Mouse (Mus musculus): ENCODE data around the gene Pdzrn4. TPM values are rescaled to one million over a fixed set of nuclear protein-coding genes. Genes with fewer than 3 reads are reported as not detected.

Gene Pdzrn4
- total and polyA plus RNA-seq, 3 experiments = not detected

DNA sequence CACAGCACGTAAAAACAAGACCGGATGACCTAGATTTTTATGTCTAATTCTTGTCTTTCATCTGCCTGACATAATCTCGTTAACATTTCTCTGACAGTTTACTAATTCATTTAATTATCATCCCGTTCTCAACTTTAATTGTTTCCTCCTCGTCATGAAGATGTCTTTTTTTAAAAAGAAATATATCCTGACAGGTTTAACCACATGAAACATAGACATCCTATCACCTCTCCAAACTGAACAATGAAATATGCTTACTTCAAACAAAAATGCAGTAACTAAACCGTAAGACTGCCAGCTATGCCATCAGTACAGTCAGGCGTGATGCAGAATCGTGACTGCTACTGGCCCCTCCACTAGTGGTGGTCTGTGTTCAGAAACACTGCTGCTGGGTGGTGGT lies 362.3 kb downstream of the Pdzrn4 start:
- TF ChIP-seq MAFK (IDR thresholded peaks at IDR 0.05; ENCODE audit: borderline replicate concordance, low read depth, low read length) (no peak), UBTF (IDR thresholded peaks at IDR 0.05; ENCODE audit: borderline replicate concordance, insufficient read depth, low read depth, low read length) (no peak), NRF1 (IDR thresholded peaks at IDR 0.05; ENCODE audit: insufficient read depth, low read depth, low read length, poor library complexity, severe bottlenecking) (no peak), RCOR1 (IDR thresholded peaks at IDR 0.05; ENCODE audit: low read depth, low read length) (no peak), ELF1 (IDR thresholded peaks at IDR 0.05; ENCODE audit: low read depth, low read length) (no peak), TAL1 (IDR thresholded peaks at IDR 0.05; ENCODE audit: low read length) (no peak), JUND (IDR thresholded peaks at IDR 0.05; ENCODE audit: low read depth, low read length) (no peak), MYB (IDR thresholded peaks at IDR 0.05; ENCODE audit: low read depth, low read length) (no peak), ETS1 (IDR thresholded peaks at IDR 0.05; ENCODE audit: low read depth, low read length) (no peak), ZC3H11A (IDR thresholded peaks at IDR 0.05; ENCODE audit: low read depth, low read length) (no peak), CHD2 (IDR thresholded peaks at IDR 0.05; ENCODE audit: low read length) (no peak), USF2 (IDR thresholded peaks at IDR 0.05; ENCODE audit: borderline replicate concordance in 1 of 2, insufficient read depth in 1 of 2, low read depth in 1 of 2, low read length in 2 of 2) (no peak), KAT2A (conservative IDR thresholded peaks at IDR 0.05; ENCODE audit: low read depth, low read length) (no peak), CHD1 (IDR thresholded peaks at IDR 0.05; ENCODE audit: low read depth, low read length) (no peak), POLR2AphosphoS2 (IDR thresholded peaks at IDR 0.05; ENCODE audit: low read length) (no peak), POLR2AphosphoS5 (IDR thresholded peaks at IDR 0.05; ENCODE audit: borderline replicate concordance, low read depth, low read length) (no peak), SIN3A (IDR thresholded peaks at IDR 0.05; ENCODE audit: low read length) (no peak)

DNA sequence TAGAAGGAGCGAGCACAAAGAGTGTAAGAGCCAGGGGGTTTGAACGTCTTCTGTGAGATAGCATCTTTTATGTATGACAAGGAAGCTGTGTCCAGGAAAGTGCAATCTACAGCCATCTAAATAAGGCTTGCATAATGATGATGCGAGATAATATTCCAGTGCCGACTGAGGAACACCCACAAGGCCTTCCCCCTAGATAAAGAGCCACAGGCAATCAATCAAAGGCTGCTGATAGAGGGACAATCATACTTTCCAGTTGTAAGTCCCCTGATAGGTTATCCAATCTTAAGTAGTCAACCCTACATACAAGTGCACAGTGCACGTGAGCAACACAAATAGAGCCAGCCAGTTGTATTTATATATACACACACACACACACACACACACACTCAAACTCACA lies 366.6 kb downstream of the Pdzrn4 start:
- Histone ChIP-seq H3K27ac (ENCODE audit: control insufficient read depth, low read depth, low read length) (no peak overlapping the region), H3K4me3 (ENCODE audit: control insufficient read depth in 1 of 2, insufficient read depth in 1 of 2, low read depth in 2 of 2, low read length in 2 of 2) (no peak overlapping the region), H3K9me3 (replicated peaks; ENCODE audit: insufficient read depth, low read length) (no peaks in the 10 kb centered on the region), H3K9ac (ENCODE audit: control insufficient read depth, low read depth, low read length, poor library complexity, severe bottlenecking) (no peak overlapping the region), H3K27me3 (ENCODE audit: control insufficient read depth in 1 of 2, insufficient read depth in 2 of 2, low read length in 2 of 2) (no peaks in the 10 kb centered on the region), H3K79me2 (ENCODE audit: control insufficient read depth, insufficient read depth, low read length, poor library complexity) (no peaks in the 10 kb centered on the region), H3K4me1 (ENCODE audit: control insufficient read depth in 1 of 2, insufficient read depth in 2 of 2, low read length in 2 of 2) (no peaks in the 10 kb centered on the region), H3K36me3 (ENCODE audit: control insufficient read depth in 1 of 2, insufficient read depth in 2 of 2, low read length in 2 of 2) (no peaks in the 10 kb centered on the region)
- no peak for TF ChIP-seq MAFK (IDR thresholded peaks at IDR 0.05; ENCODE audit: borderline replicate concordance, low read depth, low read length)
- no peak for TF ChIP-seq E2F4 (IDR thresholded peaks at IDR 0.05; ENCODE audit: borderline replicate concordance, low read depth, low read length)
- no peak for TF ChIP-seq MYB (IDR thresholded peaks at IDR 0.05; ENCODE audit: low read depth, low read length)
- no peak for TF ChIP-seq ELF1 (IDR thresholded peaks at IDR 0.05; ENCODE audit: low read depth, low read length)
- no peak for TF ChIP-seq NELFE (IDR thresholded peaks at IDR 0.05; ENCODE audit: low read depth, low read length)
- no peak for TF ChIP-seq ETS1 (IDR thresholded peaks at IDR 0.05; ENCODE audit: low read depth, low read length)
- TF ChIP-seq NRF1 (IDR thresholded peaks at IDR 0.05; ENCODE audit: insufficient read depth, low read depth, low read length, poor library complexity, severe bottlenecking) = no peak
- TF ChIP-seq POLR2A (IDR thresholded peaks at IDR 0.05; ENCODE audit: control insufficient read depth in 1 of 2, insufficient read depth in 1 of 2, low read depth in 1 of 2, low read length in 2 of 2, poor library complexity in 1 of 2) = no peak
- no peak for TF ChIP-seq MYC (IDR thresholded peaks at IDR 0.05; ENCODE audit: low read depth, low read length)
- no peak for TF ChIP-seq ZKSCAN1 (IDR thresholded peaks at IDR 0.05; ENCODE audit: low read depth, low read length)
- TF ChIP-seq TAL1 (IDR thresholded peaks at IDR 0.05; ENCODE audit: low read length) = no peak
- no peak for TF ChIP-seq SIN3A (IDR thresholded peaks at IDR 0.05; ENCODE audit: low read length)
- DNase-seq (ENCODE audit: low read depth, low spot score) = no peak

More for the DNA sequence above, 362.3 kb downstream of the Pdzrn4 start:
- Histone ChIP-seq H3K79me2 (ENCODE audit: control insufficient read depth, insufficient read depth, low read length, poor library complexity) (no peaks in the 10 kb centered on the region), H3K4me3 (ENCODE audit: control insufficient read depth in 1 of 2, insufficient read depth in 1 of 2, low read depth in 2 of 2, low read length in 2 of 2) (no peak overlapping the region), H3K9ac (ENCODE audit: control insufficient read depth, low read depth, low read length, poor library complexity, severe bottlenecking) (no peak overlapping the region), H3K27ac (ENCODE audit: control insufficient read depth, low read depth, low read length) (no peak overlapping the region), H3K27me3 (ENCODE audit: control insufficient read depth in 1 of 2, insufficient read depth in 2 of 2, low read length in 2 of 2) (no peaks in the 10 kb centered on the region), H3K9me3 (replicated peaks; ENCODE audit: insufficient read depth, low read length) (no peaks in the 10 kb centered on the region), H3K36me3 (ENCODE audit: control insufficient read depth in 1 of 2, insufficient read depth in 2 of 2, low read length in 2 of 2) (no peaks in the 10 kb centered on the region), H3K4me1 (ENCODE audit: control insufficient read depth in 1 of 2, insufficient read depth in 2 of 2, low read length in 2 of 2) (no peaks in the 10 kb centered on the region)
- no peak for DNase-seq (ENCODE audit: low read depth, low spot score)

Measured in MEL (cell line).